Mouse (Mus musculus) ES-Bruce4 (cell line): ENCODE results near the gene 1600012H06Rik. TPM values are rescaled to one million over a fixed set of nuclear protein-coding genes. Genes with fewer than 3 reads are reported as not detected.

Experiments
- polyA plus RNA-seq: library from polyadenylated mRNA; stranded (reverse); fragments of >200 nt; gene quantifications from 2 replicates; pipeline ENCODE4 v1.2.4, GENCODE M21; 2011; ENCODE audit warnings: low read depth; ENCODE audit not compliant: missing spikeins, insufficient read depth, insufficient read length

The 1600012H06Rik gene
- polyA plus RNA-seq, 1 experiment = 21.1 TPM

Other genes starting within 250 kb of the 1600012H06Rik start
- 1.7 and 2.0 TPM in 2 replicates for gene Thbs2, start 248.9 kb upstream of the 1600012H06Rik start, polyA plus RNA-seq
- 1.8 TPM in 1 of 2 replicates, not detected in the other for gene Wdr27, start within 50 bp of the 1600012H06Rik start, polyA plus RNA-seq
- gene Phf10, start 18.1 kb downstream of the 1600012H06Rik start, polyA plus RNA-seq = 104 and 107 TPM in 2 replicates
- 10.8 and 13.0 TPM in 2 replicates for gene 9030025P20Rik, start 35.3 kb downstream of the 1600012H06Rik start, polyA plus RNA-seq
- not detected in 2 replicates for gene Gm3417, start 35.6 kb downstream of the 1600012H06Rik start, polyA plus RNA-seq
- 4.7 and 5.1 TPM in 2 replicates for gene Gm3435, start 67.0 kb downstream of the 1600012H06Rik start, polyA plus RNA-seq
- 76.2 and 80.4 TPM in 2 replicates for gene Ermard, start 98.0 kb downstream of the 1600012H06Rik start, polyA plus RNA-seq
- 5.4 and 5.6 TPM in 2 replicates for gene Tcte3, start 98.3 kb downstream of the 1600012H06Rik start, polyA plus RNA-seq
- 6.9 and 7.0 TPM in 2 replicates for gene Gm3448, start 98.4 kb downstream of the 1600012H06Rik start, polyA plus RNA-seq